Mouse (Mus musculus) cerebellum, postnatal 36 days (tissue): ENCODE results near the gene Ifitm1.
"Not testable (repeated sequence)": the region's sequence is repeated elsewhere in the genome, so short reads cannot be mapped to it uniquely, and the experiment has no call there.

Source experiments
- DNase-seq, 2 experiments: peaks; one replicate each; pipeline ENCODE4 v3.0.0; 2021 to 2022; ENCODE audit warnings: mixed read lengths in 2 of 2

Gene Ifitm1

DNA sequence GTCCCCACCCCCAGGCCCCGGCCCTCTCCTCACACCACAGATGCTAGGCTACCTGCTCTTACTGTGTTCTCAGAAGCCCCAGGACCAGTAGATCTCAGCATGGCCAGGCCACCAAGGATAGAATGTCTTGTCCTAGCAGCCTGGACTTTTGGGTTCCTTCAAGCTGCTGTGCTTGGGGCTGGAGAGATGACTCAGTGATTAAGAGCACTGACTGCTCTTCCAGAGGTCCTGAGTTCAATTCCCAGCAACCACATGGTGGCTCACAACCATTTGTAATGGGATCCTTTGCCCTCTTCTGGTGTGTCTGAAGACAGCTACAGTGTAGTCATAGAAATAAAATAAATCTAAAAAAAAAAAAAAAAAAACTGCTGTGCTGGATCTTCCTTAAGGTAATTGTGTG, 50.8 kb downstream of the Ifitm1 start, which contains the start of gene Ifitm6:
Ifitm6 (minus strand) TSS at position 101 of the 400 bp plus-strand sequence.
- DNase-seq, result not testable (repeated sequence)

DNA sequence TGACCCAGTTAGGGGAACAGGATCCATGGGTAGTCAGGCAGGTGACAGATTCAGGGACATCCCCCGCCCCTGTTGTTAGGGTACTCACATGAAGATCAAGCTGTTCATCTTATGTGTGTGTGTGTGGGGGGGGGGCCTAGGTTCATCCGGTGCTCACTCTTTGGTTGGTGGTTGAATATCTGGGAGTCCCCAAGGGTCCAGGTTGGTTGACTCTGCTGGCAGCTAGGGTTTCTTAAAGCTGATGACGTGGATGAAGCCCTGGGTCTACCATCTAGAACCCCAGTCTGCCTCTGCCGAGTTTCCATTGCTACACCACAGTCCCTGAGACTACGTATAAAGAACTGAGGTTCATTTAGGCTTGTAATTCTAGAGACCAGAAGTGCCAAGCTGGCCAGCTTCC, 52.0 kb downstream of the Ifitm1 start:
- DNase-seq, result no peak
